Mouse (Mus musculus): ENCODE data around the gene Prkar2b. TPM values are rescaled to one million over a fixed set of nuclear protein-coding genes. Genes with fewer than 3 reads are reported as not detected.

Prkar2b gene
- total and polyA plus RNA-seq, 3 experiments = 15.7 to 154 (median 34.1) TPM

- Histone ChIP-seq H3K27me3 (ENCODE audit: control insufficient read depth in 1 of 2, insufficient read depth in 2 of 2, low read length in 2 of 2) (no peaks in the 10 kb centered on the region), H3K79me2 (ENCODE audit: control insufficient read depth, insufficient read depth, low read length, poor library complexity) (no peaks in the 10 kb centered on the region), H3K9ac (ENCODE audit: control insufficient read depth, low read depth, low read length, poor library complexity, severe bottlenecking) (peak overlapping the region; percentile 58), H3K27ac (ENCODE audit: control insufficient read depth, low read depth, low read length) (peak overlapping the region; percentile 81), H3K36me3 (ENCODE audit: control insufficient read depth in 1 of 2, insufficient read depth in 2 of 2, low read length in 2 of 2) (peaks cover 0 to 16% of the 10 kb centered on the region in 2 experiments; a peak in 2 of 4 replicates), H3K9me3 (replicated peaks; ENCODE audit: insufficient read depth, low read length) (no peaks in the 10 kb centered on the region), H3K4me3 (ENCODE audit: control insufficient read depth in 1 of 2, insufficient read depth in 1 of 2, low read depth in 2 of 2, low read length in 2 of 2) (peak overlapping the region; percentile 36 to 48), H3K4me1 (ENCODE audit: control insufficient read depth in 1 of 2, insufficient read depth in 2 of 2, low read length in 2 of 2) (peaks cover 0 to 10% of the 10 kb centered on the region in 2 experiments; a peak in 3 of 4 replicates)
- no peak; the same call in 1 of the 2 replicates for TF ChIP-seq MAFK (IDR thresholded peaks at IDR 0.05; ENCODE audit: borderline replicate concordance, low read depth, low read length)
- TF ChIP-seq RCOR1 (IDR thresholded peaks at IDR 0.05; ENCODE audit: low read depth, low read length) = peak; percentile 69; the same call in 1 of the 2 replicates
- TF ChIP-seq UBTF (IDR thresholded peaks at IDR 0.05; ENCODE audit: borderline replicate concordance, insufficient read depth, low read depth, low read length) = no peak
- TF ChIP-seq ETS1 (IDR thresholded peaks at IDR 0.05; ENCODE audit: low read depth, low read length) = peak; percentile 99
- TF ChIP-seq BHLHE40 (IDR thresholded peaks at IDR 0.05; ENCODE audit: borderline replicate concordance, low read depth, low read length) = peak; percentile 26; the same call in 1 of the 2 replicates
- no peak for TF ChIP-seq CHD2 (IDR thresholded peaks at IDR 0.05; ENCODE audit: low read length)
- no peak for TF ChIP-seq JUND (IDR thresholded peaks at IDR 0.05; ENCODE audit: low read depth, low read length)
- 0 out of 2 replicates have a peak, but pooled peaks have one; percentile 35 for TF ChIP-seq HCFC1 (IDR thresholded peaks at IDR 0.05; ENCODE audit: low read depth, low read length)
- TF ChIP-seq ZC3H11A (IDR thresholded peaks at IDR 0.05; ENCODE audit: low read depth, low read length) = peak; percentile 31; the same call in 1 of the 2 replicates
- peak; percentile 91 for TF ChIP-seq TCF12 (IDR thresholded peaks at IDR 0.05; ENCODE audit: low read depth, low read length)
- peak; percentile 35; the same call in 1 of the 2 replicates for TF ChIP-seq MYB (IDR thresholded peaks at IDR 0.05; ENCODE audit: low read depth, low read length)
- peak; percentile 80 to 89 for TF ChIP-seq EP300 (IDR thresholded peaks at IDR 0.05; ENCODE audit: low read depth in 1 of 2, low read length in 2 of 2)
- no peak for TF ChIP-seq NELFE (IDR thresholded peaks at IDR 0.05; ENCODE audit: low read depth, low read length)
- peak; percentile 82 for TF ChIP-seq TAL1 (IDR thresholded peaks at IDR 0.05; ENCODE audit: low read length)
- TF ChIP-seq SIN3A (IDR thresholded peaks at IDR 0.05; ENCODE audit: low read length) = peak; percentile 85
- TF ChIP-seq POLR2AphosphoS2 (IDR thresholded peaks at IDR 0.05; ENCODE audit: low read length) = no peak
- TF ChIP-seq MXI1 (IDR thresholded peaks at IDR 0.05; ENCODE audit: low read depth, low read length) = peak; percentile 82; the same call in 1 of the 2 replicates
- TF ChIP-seq RAD21 (IDR thresholded peaks at IDR 0.05; ENCODE audit: low read depth, low read length) = peak; percentile 3
- no peak for TF ChIP-seq MEF2A (IDR thresholded peaks at IDR 0.05; ENCODE audit: extremely low read depth, insufficient replicate concordance, low read depth, low read length, poor library complexity, severe bottlenecking)
- 0 out of 2 replicates have a peak, but pooled peaks have one; percentile 33 for TF ChIP-seq GATA1 (IDR thresholded peaks at IDR 0.05; ENCODE audit: low read depth, low read length)
- TF ChIP-seq CHD1 (IDR thresholded peaks at IDR 0.05; ENCODE audit: low read depth, low read length) = no peak
- no peak for TF ChIP-seq ZNF384 (IDR thresholded peaks at IDR 0.05; ENCODE audit: low read depth, low read length)
- TF ChIP-seq MAX (IDR thresholded peaks at IDR 0.05; ENCODE audit: low read length) = peak; percentile 71
- peak; percentile 42 for TF ChIP-seq SMC3 (IDR thresholded peaks at IDR 0.05; ENCODE audit: low read depth, low read length)
- no peak for TF ChIP-seq POLR2A (IDR thresholded peaks at IDR 0.05; ENCODE audit: control insufficient read depth in 1 of 2, insufficient read depth in 1 of 2, low read depth in 1 of 2, low read length in 2 of 2, poor library complexity in 1 of 2)
- peak; percentile 97 for DNase-seq (ENCODE audit: low read depth, low spot score)
These were observed 87.5 kb downstream of the Prkar2b start for GRCm38 (mm10) chr12:31973473-31974172.

Data from MEL (cell line).